8 mouse cellular contexts compared by ENCODE assay signal in genomic region chr11:48787455-48788211, GRCm38 (mm10). TPM values are rescaled to one million over a fixed set of nuclear protein-coding genes. Genes with fewer than 3 reads are reported as not detected.
DNase-seq lines count a peak whose midpoint lies in the region; ATAC-seq lines count a peak whose summit lies in the region.

No protein-coding gene starts in this region.

- H3K4me1 ChIP-seq in forebrain, embryonic 11.5 days (replicated peaks; ENCODE audit: control insufficient read depth, insufficient read depth, low read length), result no peaks in the 10 kb centered on the region
- no peaks in the 10 kb centered on the region for H3K4me1 ChIP-seq in hindbrain, embryonic 14.5 days (replicated peaks; ENCODE audit: control insufficient read depth, insufficient read depth, low read length)
- peaks cover 40% of the 10 kb centered on the region for H3K4me1 ChIP-seq in liver, embryonic 12.5 days

- H3K9me3 ChIP-seq in forebrain, embryonic 11.5 days (ENCODE audit: control insufficient read depth, low read length), result no peaks in the 10 kb centered on the region
- no peaks in the 10 kb centered on the region for H3K9me3 ChIP-seq in hindbrain, embryonic 14.5 days (ENCODE audit: control insufficient read depth, low read length)
- H3K9me3 ChIP-seq in liver, embryonic 12.5 days (replicated peaks), result no peaks in the 10 kb centered on the region

- WGBS in forebrain, embryonic 11.5 days, result 49% methylated on average over 10 of the region's 10 CpGs
- WGBS in hindbrain, embryonic 14.5 days, result 51% methylated on average over 10 of the region's 10 CpGs
- 36% methylated on average over 10 of the region's 10 CpGs for WGBS in liver, embryonic 12.5 days (ENCODE audit: insufficient replicate concordance)

- peak overlapping the region; percentile 49; the same call in 1 of the 2 replicates for H3K9ac ChIP-seq in forebrain, embryonic 11.5 days (ENCODE audit: low read length)
- peak overlapping the region; percentile 65; the same call in 1 of the 2 replicates for H3K9ac ChIP-seq in hindbrain, embryonic 14.5 days
- peak overlapping the region; percentile 65; the same call in 1 of the 2 replicates for H3K9ac ChIP-seq in liver, embryonic 12.5 days

- peak; percentile 57 for ATAC-seq in forebrain, embryonic 11.5 days (replicated peaks; ENCODE audit: low FRiP score)
- ATAC-seq in hindbrain, embryonic 14.5 days (ENCODE audit: low FRiP score), result peak; percentile 75
- peak; percentile 66 for ATAC-seq in liver, embryonic 12.5 days
- peak; percentile 96 for ATAC-seq in monocyte, adult 5-6 weeks (replicated peaks; ENCODE audit: insufficient number of reproducible peaks, low FRiP score, low TSS enrichment, poor library complexity, severe bottlenecking)

- H3K27ac ChIP-seq in forebrain, embryonic 11.5 days (ENCODE audit: low read depth, low read length), result no peak overlapping the region
- H3K27ac ChIP-seq in hindbrain, embryonic 14.5 days, result 0 out of 2 replicates have a peak overlapping the region, but pooled peaks have one; percentile 32
- peak overlapping the region; percentile 31; the same call in 1 of the 2 replicates for H3K27ac ChIP-seq in liver, embryonic 12.5 days

- peak overlapping the region; percentile 33 for H3K4me3 ChIP-seq in forebrain, embryonic 11.5 days (ENCODE audit: low read depth, low read length)
- H3K4me3 ChIP-seq in hindbrain, embryonic 14.5 days (replicated peaks; ENCODE audit: low read length), result peak overlapping the region; percentile 39
- H3K4me3 ChIP-seq in liver, embryonic 12.5 days, result peak overlapping the region; percentile 51

- DNase-seq in A20 (ENCODE audit: low read depth, low spot score) (peak; percentile 94), ES-CJ7 (ENCODE audit: low read depth, low spot score) (peak; percentile 93)
- DNase-seq in forebrain, embryonic 11.5 days (ENCODE audit: low spot score), result no peak
- DNase-seq in hindbrain, embryonic 14.5 days (ENCODE audit: low spot score), result peak; percentile 46
- DNase-seq in yolk sac, embryonic 10.5 days (ENCODE audit: low spot score), result peak; percentile 62
- DNase-seq in urinary bladder, postnatal 36 days (ENCODE audit: low spot score in 2 of 2), result no peak

- no peaks in the 10 kb centered on the region for H3K36me3 ChIP-seq in forebrain, embryonic 11.5 days (ENCODE audit: control insufficient read depth, insufficient read depth, low read length)
- H3K36me3 ChIP-seq in hindbrain, embryonic 14.5 days (replicated peaks; ENCODE audit: control insufficient read depth, insufficient read depth), result no peaks in the 10 kb centered on the region
- no peaks in the 10 kb centered on the region for H3K36me3 ChIP-seq in liver, embryonic 12.5 days

- H3K27me3 ChIP-seq in forebrain, embryonic 11.5 days (ENCODE audit: control insufficient read depth, insufficient read depth, low read length), result no peaks in the 10 kb centered on the region
- H3K27me3 ChIP-seq in hindbrain, embryonic 14.5 days (ENCODE audit: control insufficient read depth, insufficient read depth, low read length), result no peaks in the 10 kb centered on the region
- no peaks in the 10 kb centered on the region for H3K27me3 ChIP-seq in liver, embryonic 12.5 days (replicated peaks)

- peak overlapping the region; percentile 50; the same call in 1 of the 2 replicates for H3K4me2 ChIP-seq in forebrain, embryonic 11.5 days (ENCODE audit: low read depth, low read length, severe bottlenecking)
- H3K4me2 ChIP-seq in hindbrain, embryonic 14.5 days (replicated peaks), result peak overlapping the region; percentile 64
- peak overlapping the region; percentile 70 for H3K4me2 ChIP-seq in liver, embryonic 12.5 days

RNA-seq across cellular contexts. Expression of gene Rack1, which starts 12.5 kb away (rescaled TPM):
- 648 and 653 TPM in 2 replicates for polyA plus RNA-seq in forebrain, embryonic 11.5 days (2014; fragmentation: Nextera tagmentation; extraction: Ambion mirVana)
- polyA plus RNA-seq in hindbrain, embryonic 14.5 days (2014; fragmentation: Nextera tagmentation; extraction: Ambion mirVana), result 418 and 454 TPM in 2 replicates
- 735 and 768 TPM in 2 replicates for polyA plus RNA-seq in liver, embryonic 12.5 days (2016; fragmentation: Nextera tagmentation; extraction: Ambion mirVana)
- total RNA-seq in monocyte, adult 5-6 weeks (2017), result 995 to 1,435 TPM (median 1,367 TPM) in 3 replicates

RNA-seq across cellular contexts. Expression of gene Trim41, which starts 29.5 kb away (rescaled TPM):
- polyA plus RNA-seq in forebrain, embryonic 11.5 days (2014; fragmentation: Nextera tagmentation; extraction: Ambion mirVana), result 4.5 and 5.6 TPM in 2 replicates
- 4.6 and 5.6 TPM in 2 replicates for polyA plus RNA-seq in hindbrain, embryonic 14.5 days (2014; fragmentation: Nextera tagmentation; extraction: Ambion mirVana)
- polyA plus RNA-seq in liver, embryonic 12.5 days (2016; fragmentation: Nextera tagmentation; extraction: Ambion mirVana), result 2.1 and 2.3 TPM in 2 replicates
- 52.9 to 85.7 TPM (median 59.4 TPM) in 3 replicates for total RNA-seq in monocyte, adult 5-6 weeks (2017)

RNA-seq across cellular contexts. Expression of gene Trim7, which starts 38.3 kb away (rescaled TPM):
- 0.51 and 2.1 TPM in 2 replicates for polyA plus RNA-seq in forebrain, embryonic 11.5 days (2014; fragmentation: Nextera tagmentation; extraction: Ambion mirVana)
- 1.7 and 2.5 TPM in 2 replicates for polyA plus RNA-seq in hindbrain, embryonic 14.5 days (2014; fragmentation: Nextera tagmentation; extraction: Ambion mirVana)
- polyA plus RNA-seq in liver, embryonic 12.5 days (2016; fragmentation: Nextera tagmentation; extraction: Ambion mirVana), result not detected in 2 replicates
- 9.4 to 15.9 TPM (median 15.5 TPM) in 3 replicates for total RNA-seq in monocyte, adult 5-6 weeks (2017)

RNA-seq across cellular contexts. Expression of gene Gm12184, which starts 38.8 kb away (rescaled TPM):
- 12.3 and 12.7 TPM in 2 replicates for polyA plus RNA-seq in forebrain, embryonic 11.5 days (2014; fragmentation: Nextera tagmentation; extraction: Ambion mirVana)
- polyA plus RNA-seq in hindbrain, embryonic 14.5 days (2014; fragmentation: Nextera tagmentation; extraction: Ambion mirVana), result 1.6 and 2.4 TPM in 2 replicates
- 4.1 and 5.0 TPM in 2 replicates for polyA plus RNA-seq in liver, embryonic 12.5 days (2016; fragmentation: Nextera tagmentation; extraction: Ambion mirVana)
- 7.5 to 29.4 TPM (median 12.2 TPM) in 3 replicates for total RNA-seq in monocyte, adult 5-6 weeks (2017)

Comparison
In these comparisons a context has a peak if more than half of its experiments do, and no peak if none do; other contexts are left out.
1. DNase-seq: peak in A20 (single experiment), ES-CJ7 (single experiment), hindbrain, embryonic 14.5 days (single experiment) and yolk sac, embryonic 10.5 days (single experiment); none in forebrain, embryonic 11.5 days (single experiment) and urinary bladder, postnatal 36 days (0 of 2).
2. Peak in every context shown above with its lines, with median percentiles within 50 percentile points of each other: ATAC-seq, H3K4me2 ChIP-seq, H3K4me3 ChIP-seq and H3K9ac ChIP-seq.